Mouse (Mus musculus) fibroblast of lung, adult 2 months (primary cell): Measurements from ENCODE around the gene Abhd18.
"Not testable (repeated sequence)": the region's sequence is repeated elsewhere in the genome, so short reads cannot be mapped to it uniquely, and the experiment has no call there.

Experiments used
- DNase-seq: peaks from one replicate; pipeline ENCODE4 v3.0.0-alpha.2; 2011; ENCODE audit warnings: low read depth

Gene Abhd18

GRCm38 (mm10) chr3:40846957-40847017 is at the start of gene Abhd18:
Gene Abhd18, plus strand, starts transcription at chr3:40846970.
- not testable (repeated sequence) for DNase-seq

GRCm38 (mm10) chr3:40798054-40798453 is 48.7 kb upstream of the Abhd18 start:
- no peak for DNase-seq

GRCm38 (mm10) chr3:40798500-40798899 is 48.3 kb upstream of the Abhd18 start:
- peak; percentile 39 for DNase-seq

GRCm38 (mm10) chr3:40799530-40800372 is 47.0 kb upstream of the Abhd18 start, which contains the start of gene Plk4:
Gene Plk4, plus strand, starts transcription at chr3:40800019.
- DNase-seq, result peak; percentile 86

GRCm38 (mm10) chr3:40800373-40800823 is 46.4 kb upstream of the Abhd18 start:
- DNase-seq, result no peak

GRCm38 (mm10) chr3:40806871-40807270 is 39.9 kb upstream of the Abhd18 start:
- DNase-seq, result no peak

- no peak for DNase-seq
These were observed 38.1 kb upstream of the Abhd18 start for GRCm38 (mm10) chr3:40808686-40809085.

GRCm38 (mm10) chr3:40809894-40810293 is 36.9 kb upstream of the Abhd18 start:
- DNase-seq, result no peak

GRCm38 (mm10) chr3:40813275-40813674 is 33.5 kb upstream of the Abhd18 start:
- no peak for DNase-seq

GRCm38 (mm10) chr3:40845521-40845920 is 1.2 kb upstream of the Abhd18 start:
- not testable (repeated sequence) for DNase-seq

GRCm38 (mm10) chr3:40846473-40846956 is 255 bp upstream of the Abhd18 start, which contains the start of gene Mfsd8:
Gene Mfsd8, minus strand, starts transcription at chr3:40846886.
- peak; percentile 97 for DNase-seq

- not testable (repeated sequence) for DNase-seq
These were observed 248 bp downstream of the Abhd18 start for GRCm38 (mm10) chr3:40847018-40847417.

GRCm38 (mm10) chr3:40847936-40848335 is 1.2 kb downstream of the Abhd18 start:
- DNase-seq, result not testable (repeated sequence)

- not testable (repeated sequence) for DNase-seq
These were observed 6.5 kb downstream of the Abhd18 start for GRCm38 (mm10) chr3:40853123-40853738.

GRCm38 (mm10) chr3:40893816-40894258 is 47.1 kb downstream of the Abhd18 start:
- peak; percentile 95 for DNase-seq

- not testable (repeated sequence) for DNase-seq
These were observed 47.6 kb downstream of the Abhd18 start for GRCm38 (mm10) chr3:40894336-40894735.

- not testable (repeated sequence) for DNase-seq
These were observed 55.7 kb downstream of the Abhd18 start, which contains the start of gene 1700034I23Rik for GRCm38 (mm10) chr3:40902443-40902842. Gene 1700034I23Rik, minus strand, starts transcription at chr3:40902543.

GRCm38 (mm10) chr3:40938189-40938588 is 91.4 kb downstream of the Abhd18 start:
- DNase-seq, result no peak

GRCm38 (mm10) chr3:40938592-40938991 is 91.8 kb downstream of the Abhd18 start:
- DNase-seq, result no peak

GRCm38 (mm10) chr3:40939019-40939418 is 92.2 kb downstream of the Abhd18 start:
- DNase-seq, result no peak

GRCm38 (mm10) chr3:40949170-40949902 is 102.6 kb downstream of the Abhd18 start, which contains the start of gene Larp1b:
Gene Larp1b, plus strand, starts transcription at chr3:40949828.
- peak; percentile 75 for DNase-seq

- no peak for DNase-seq
These were observed 103.3 kb downstream of the Abhd18 start for GRCm38 (mm10) chr3:40949903-40950600.
